Mouse (Mus musculus): ENCODE data around the gene Gm14444.
"Not testable (repeated sequence)": the region's sequence is repeated elsewhere in the genome, so short reads cannot be mapped to it uniquely, and the experiment has no call there.

Gene Gm14444

GRCm38 (mm10) chr2:175010022-175010421 is at the start of gene Gm14444:
Gm14444 (plus strand) TSS chr2:175010241.
- not testable (repeated sequence) for DNase-seq (ENCODE audit: low read depth in 2 of 2, low spot score in 2 of 2)

DNA sequence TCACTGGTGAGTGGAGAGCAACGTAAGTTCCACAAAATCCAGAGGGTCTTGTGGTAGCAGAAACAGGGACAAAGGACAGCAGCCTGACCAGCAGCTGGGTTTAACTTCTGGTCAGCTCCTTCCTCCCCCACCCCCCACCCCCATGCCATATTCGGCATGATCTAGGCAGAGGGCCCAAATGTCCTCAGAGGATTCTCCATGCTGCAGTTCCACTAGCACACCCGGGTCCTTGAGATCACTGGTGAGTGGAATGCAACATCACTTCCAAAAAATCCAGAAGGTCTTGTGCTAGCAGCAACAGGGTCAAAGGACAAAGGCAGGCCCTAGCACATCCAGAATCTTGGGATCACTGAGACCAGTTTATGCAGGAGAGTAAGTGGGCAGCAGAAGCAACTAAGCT is 44.6 kb upstream of the Gm14444 start:
- not testable (repeated sequence) for DNase-seq (ENCODE audit: low read depth in 2 of 2, low spot score in 2 of 2)

GRCm38 (mm10) chr2:175044268-175044667 is 34.2 kb downstream of the Gm14444 start:
- not testable (repeated sequence) for DNase-seq (ENCODE audit: low read depth in 2 of 2, low spot score in 2 of 2)

DNA sequence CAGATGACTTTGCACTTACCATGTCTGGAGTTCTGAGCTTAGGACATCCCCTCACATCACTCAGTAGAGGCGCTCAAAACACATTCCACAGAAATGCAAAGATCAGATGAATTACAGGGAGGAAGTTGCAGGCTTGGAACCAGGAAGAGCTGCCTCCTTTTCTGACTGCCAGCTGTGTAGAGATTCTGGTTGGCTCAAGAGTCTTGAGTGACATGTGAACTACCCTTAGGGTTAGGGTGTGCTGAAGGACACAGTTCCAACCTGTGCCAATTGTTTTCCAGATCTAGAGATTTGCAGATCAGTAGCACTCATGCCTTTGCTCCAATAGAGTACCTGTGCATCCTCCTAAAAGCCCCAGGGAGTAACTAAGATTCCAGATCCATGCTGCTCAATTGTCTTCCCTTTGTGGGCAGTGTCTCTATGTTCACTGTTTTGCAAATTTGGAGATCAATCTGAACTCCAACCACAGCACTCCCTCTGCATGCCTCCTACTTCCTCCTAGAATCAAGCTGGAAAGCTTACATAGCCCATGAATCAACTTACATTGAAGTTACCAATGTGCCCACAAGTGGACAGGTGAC is 57.7 kb downstream of the Gm14444 start, which contains the start of gene Gm14393:
Gene Gm14393, minus strand, starts transcription at position 101 of the 581 bp plus-strand sequence.
- DNase-seq (ENCODE audit: low read depth in 2 of 2, low spot score in 2 of 2): not testable (repeated sequence)

Measured in CD8-positive naive resting alpha-beta T cell, adult 2 months (primary cell).